Mouse (Mus musculus) thymus, postnatal 4 days (tissue): ENCODE data around the gene Itpr1.
"Not testable (repeated sequence)": the region's sequence is repeated elsewhere in the genome, so short reads cannot be mapped to it uniquely, and the experiment has no call there.

ENCODE experiments used
- DNase-seq: peaks from one replicate; pipeline ENCODE4 v3.0.0; 2021

Itpr1 gene

DNA sequence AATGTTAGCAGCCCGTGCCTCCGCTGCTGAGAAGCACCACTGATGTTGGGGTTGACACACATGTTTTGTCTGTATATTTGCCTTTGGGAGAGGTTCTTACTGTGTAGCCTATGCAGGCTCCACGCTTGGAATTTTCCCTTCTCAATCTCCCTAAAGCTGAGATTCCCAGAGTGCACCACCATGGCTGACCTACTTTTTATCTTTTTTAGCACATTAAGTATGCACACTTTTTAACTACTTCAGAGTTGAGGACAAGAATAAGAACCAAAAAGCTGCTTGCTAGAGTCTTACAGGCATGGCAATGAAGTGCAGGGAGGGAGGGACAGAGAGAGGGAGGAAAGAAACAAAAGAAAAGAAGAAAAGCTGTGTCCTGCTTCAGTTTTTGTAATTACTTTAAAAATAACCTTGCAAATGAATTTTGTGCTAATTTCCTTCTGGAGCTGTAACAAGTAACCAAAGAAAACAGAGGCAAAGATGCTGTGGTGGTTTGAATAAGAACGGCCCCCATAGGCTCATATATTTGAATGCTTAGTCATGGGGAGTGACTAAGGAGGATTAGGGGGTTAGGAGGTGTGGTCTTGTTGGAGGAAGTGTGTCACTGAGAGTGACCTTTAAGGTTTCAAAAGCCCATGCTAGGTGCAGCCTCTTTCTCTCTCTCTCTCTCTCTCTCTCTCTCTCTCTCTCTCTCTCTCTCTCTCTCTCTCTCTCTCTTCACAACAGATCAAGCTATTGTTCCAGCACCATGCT is 344.9 kb downstream of the Itpr1 start:
- DNase-seq: no peak

DNA sequence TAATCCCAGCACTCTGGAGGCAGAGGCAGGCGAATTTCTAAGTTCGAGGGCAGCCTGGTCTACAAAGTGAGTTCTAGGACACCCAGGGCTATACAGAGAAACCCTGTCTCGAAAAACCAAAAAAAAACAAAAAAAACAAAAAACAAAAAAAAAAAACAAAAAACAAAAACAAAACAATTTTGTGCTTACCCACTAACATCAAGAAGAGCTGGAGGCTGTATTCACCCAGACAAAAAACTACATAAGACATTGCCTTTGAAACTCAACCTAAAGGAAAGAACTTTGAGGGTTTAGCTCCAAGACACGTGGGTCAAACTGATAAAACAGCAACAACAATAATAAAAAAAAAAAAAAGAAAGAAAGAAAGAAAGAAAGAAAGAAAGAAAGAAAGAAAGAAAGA is 346.3 kb downstream of the Itpr1 start:
- DNase-seq: not testable (repeated sequence)

DNA sequence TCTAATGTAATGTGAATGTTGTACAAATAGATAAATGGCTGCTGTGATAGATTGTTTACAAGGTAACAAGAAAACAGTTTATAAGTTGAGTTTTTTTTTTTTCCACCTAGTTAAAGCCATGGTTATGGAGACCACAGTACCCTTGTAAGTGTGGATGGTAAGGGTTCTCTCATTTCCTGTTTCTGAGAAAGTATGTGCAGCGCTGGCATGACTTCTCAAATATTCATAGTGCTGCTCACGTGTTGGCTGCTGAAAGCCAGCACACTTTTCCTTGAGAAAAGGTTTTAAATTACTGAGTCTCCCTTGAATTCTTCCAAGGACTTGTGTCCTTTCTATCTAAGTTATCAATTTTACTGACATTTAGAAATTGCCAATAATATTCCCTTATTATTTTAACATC is 350.1 kb downstream of the Itpr1 start:
- DNase-seq: no peak

DNA sequence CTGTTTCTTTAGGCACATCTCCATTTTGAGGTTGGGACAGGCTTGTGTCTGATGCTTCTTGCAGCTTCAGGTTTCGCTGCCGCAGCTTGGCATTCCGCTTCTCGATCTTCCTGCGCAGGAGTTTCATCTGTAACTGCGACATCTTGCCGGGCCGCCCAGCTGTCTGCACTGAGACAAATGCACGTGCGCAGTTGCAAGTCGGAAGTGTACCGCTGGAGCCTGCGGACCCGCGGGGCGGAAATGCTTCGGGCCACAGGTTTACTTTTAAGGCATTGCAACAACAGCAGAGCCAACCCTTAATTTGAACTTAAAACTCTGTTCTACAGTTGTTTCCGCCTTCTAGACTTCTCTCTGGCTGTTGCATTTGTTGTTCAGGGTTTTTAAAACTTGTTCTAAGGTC is 352.6 kb downstream of the Itpr1 start:
- DNase-seq: not testable (repeated sequence)

DNA sequence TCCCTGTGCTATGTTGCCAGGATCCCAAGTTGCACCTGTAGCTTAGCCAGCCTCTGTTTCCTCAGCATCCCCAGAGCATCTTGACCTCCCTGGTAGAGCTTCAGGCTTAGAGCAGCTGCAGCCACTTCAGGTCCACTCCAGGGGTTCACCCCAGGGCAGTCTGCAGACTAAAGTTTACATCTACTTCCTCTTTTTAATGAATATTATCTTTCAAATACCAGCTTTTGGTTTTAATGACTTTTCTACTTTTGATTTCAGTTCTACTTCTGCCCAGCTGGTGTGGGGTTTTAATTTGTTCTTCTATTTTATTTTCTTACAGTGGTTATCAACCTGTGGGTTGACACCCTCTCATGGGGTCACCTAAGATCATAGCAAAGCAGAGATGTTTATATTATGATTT is 353.7 kb downstream of the Itpr1 start:
- no peak for DNase-seq

DNA sequence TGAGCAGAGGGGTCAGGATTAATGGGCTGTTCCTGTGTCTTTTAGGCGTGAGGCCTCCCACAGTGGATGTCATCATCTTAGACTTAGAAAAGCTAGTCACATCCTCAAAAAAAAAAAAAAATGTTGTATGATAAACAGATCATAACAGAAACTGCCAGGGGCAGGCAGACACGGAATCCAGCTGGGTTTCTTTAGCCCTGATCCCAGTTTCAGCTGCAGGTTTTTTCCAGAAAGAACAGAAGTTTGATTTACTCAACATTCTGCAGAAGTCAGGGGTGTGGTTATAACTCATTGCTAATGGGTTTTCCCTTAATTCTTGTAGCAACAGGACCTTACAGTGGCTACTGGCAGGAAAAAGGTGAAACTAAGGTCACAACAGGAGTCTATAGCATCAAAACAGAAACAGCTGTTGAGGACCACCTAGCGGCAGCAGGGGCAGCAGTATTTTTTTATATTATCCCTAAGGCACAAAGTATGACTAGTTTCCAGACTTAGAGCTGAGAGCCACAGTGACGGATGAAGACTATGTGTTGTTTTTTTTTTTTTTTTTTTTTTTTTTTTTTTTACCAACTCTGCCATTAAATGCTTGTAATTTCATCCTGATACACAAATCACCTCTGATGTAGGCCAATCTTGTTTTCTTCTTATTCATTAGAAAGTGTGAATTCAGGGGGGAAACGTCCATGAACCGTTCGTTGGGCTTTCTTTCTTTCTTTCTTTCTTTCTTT is 356.7 kb downstream of the Itpr1 start:
- no peak for DNase-seq

DNA sequence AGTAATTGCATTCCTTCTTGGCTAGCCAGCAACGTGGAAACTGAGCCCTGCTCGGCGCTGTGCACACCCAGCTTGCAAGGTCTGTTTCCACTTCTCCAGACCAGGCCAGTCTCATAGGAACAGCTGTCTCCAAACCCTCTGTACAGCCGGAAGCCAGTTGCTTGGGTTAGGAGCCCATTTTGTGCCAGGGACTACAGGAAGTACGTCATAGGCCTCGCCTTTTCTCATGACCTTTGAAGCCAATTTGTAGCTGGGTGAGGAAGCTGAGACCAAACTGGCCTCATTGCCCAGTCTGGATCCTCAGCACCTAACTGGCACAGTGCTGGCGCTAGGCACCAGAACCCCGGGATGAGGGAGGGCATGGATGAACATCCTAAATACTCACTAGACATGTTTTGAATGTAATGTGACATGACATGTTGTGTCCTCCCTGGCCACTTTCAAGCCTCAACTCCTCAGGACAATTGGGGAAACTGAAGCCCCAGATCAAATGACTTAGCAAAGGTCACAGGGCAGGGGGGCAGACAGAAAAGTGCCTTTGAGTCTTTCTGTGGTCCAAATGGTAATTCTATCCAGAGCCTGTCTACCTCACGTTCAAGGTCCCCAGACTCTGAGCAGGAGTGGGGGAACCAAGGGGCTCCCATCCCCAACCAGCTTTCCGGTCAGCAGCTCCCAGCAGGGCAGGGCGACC is 357.6 kb downstream of the Itpr1 start:
- peak; percentile 15 for DNase-seq

DNA sequence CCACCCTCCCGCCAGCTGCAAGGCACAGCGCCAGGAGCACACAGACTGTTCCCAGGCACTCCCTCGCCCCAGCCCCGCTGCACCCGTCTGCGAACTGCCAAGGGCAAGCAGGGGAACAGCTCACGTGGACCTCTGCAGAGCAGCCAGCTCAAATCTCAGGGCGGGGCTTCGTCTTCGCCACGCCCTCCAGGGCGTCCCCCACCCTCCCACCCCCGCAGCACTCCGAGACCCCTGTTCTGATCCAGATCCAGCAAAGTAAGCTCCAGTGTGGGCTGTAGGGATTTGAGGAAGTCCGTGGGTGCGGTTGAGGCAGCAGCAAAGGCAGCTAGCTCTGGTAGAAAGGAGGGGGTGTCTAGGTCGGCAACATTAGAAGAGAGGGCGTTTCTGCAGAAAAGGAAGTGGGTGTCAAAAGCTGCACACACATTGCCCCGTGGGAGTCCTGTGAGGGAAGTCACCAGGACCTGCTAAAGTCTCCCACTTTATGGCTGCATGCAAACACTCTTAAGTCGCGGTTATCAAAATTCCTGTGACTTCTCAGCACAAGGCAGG is 358.2 kb downstream of the Itpr1 start:
- DNase-seq: peak; percentile 88

DNA sequence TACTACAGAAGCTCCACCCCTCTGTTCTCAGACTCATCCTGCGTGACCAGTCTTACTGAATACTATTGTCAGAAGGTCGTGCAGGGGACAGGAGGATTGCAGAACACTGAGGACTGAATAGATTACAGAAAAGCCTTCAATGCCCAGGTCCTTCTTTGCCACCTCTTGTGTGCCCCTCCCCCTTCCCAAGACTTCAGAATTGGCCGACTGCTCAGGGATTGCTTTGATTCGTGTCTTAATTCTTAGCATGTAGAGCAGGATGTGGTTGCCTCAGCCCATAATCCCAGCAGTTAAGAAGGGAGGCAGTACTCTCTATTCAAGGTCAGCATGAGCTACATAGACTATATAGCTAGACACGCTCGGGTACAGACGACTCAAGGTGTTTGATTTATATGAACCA is 359.8 kb downstream of the Itpr1 start:
- no peak for DNase-seq

DNA sequence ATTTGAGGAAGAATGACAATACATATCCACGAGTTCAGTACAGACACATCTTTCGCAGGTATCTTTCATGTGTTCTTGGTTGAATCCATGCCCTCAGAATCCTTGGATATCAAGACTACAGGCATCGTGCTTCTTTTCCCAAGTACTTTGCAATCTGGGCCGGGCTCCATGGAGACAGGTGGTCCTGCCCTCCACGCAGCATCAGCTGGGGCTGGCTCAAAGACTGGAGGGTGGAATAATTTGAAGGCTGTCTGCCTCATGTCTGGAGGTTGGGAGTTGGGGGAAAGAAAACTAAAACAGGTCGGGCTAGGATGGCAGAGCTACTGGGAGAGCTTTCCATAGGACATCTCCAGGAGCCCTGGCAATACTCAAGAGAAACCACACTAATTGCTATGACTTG is 364.2 kb downstream of the Itpr1 start:
- no peak for DNase-seq

DNA sequence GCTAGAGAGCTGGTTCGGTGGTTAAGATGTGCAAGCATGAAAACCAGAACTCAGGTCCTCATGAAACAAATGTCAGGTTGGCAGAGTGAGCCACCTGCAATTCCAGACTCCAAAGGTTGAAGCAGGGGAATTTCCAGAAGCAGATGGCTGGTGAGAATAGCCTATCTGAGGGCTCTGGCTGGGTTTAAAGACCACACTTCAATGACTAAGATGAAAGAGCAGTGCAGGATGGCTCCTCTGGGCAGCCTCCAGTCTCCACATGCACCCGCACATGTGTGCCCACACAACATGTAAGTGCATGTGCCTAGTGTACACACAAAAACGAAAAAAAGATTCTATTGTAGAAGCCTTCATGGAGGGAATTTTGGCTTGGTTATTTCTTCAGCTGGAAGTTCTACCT is 375.5 kb downstream of the Itpr1 start:
- no peak for DNase-seq

DNA sequence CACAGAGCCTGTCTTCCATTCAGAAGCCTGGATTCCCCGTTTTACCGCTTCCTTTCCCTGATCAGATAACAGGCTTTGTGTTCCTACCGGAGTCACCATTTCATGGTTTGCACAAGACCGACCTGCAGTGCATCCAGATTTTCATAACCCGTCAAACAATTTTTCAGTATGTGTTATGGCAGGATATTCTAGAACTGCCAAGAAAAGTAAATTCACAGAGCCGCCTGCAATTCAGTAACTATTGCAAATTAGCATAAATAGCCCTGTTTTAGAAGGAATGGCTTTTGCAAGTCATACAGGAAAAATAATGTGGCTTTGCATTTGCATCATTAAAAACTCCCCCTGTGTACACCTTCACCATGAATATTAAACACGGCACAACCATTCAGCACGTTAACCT is 379.3 kb downstream of the Itpr1 start:
- DNase-seq: no peak

DNA sequence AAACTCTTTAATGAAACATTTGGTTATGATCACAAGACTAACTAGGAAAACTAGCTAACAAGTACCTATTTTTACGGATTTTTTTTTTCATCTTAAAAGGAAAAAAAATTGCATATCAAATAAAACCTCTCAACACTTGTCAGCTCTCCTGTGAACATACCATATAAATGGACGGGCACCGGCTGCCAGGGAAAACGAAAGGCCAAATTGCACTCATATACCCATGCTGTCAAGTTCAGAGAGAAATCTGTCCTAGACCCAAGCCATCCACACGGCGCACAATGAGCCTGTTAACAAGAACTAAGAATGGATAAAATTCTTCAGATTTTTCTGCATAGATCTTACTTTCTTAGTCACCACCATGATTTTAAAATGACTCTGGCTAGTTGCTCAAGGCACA is 379.7 kb downstream of the Itpr1 start:
- no peak for DNase-seq

DNA sequence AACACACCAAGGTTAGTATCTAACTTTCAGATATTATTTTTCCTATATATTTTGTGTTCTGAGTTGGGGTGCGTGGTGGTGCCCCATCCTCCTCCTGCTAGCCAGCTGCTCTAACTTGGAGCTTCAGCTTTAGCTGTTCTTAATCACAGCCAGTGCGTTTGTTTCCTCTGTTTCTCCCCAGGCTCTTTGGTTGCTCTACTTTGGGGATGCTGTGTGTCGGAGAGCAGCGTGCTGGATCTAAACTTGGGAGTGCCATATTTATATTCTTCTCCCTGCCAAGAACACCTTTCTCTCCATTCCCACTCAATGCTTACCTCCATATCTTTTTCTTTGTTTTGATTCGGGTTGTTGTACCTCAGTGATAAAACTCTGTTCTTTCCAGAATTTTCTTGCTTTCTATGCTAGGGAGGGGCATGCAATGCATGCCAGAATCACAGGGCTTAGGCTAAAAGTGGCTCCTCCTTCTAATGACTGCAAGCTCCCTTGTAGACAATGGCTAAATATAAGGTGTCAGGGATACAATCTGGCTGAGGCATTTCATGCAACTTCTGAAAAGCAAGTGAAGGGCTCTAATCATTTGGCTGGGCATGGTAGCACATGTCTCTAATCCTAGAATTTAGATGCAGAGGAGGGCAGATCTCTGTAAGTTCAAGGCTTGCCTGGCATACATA is 381.4 kb downstream of the Itpr1 start:
- no peak for DNase-seq

DNA sequence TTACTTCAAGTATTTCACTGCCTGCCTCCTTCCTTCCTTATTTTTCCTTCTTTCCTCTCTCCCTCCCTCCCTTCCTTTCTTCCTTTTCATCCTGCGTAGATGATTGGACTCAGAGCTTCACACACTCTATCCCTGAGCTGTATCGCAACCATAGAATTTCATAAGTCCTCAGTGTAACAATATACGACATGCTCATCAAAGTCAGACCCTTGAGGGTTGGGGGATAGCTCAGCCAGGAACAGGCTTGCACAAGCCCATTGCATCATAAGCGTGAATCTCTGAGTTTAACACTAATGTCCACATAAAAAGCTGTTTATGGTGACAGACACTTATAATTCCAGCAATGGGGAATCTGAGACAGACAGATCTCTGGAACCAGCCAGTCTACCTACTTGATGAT is 385.8 kb downstream of the Itpr1 start:
- no peak for DNase-seq

DNA sequence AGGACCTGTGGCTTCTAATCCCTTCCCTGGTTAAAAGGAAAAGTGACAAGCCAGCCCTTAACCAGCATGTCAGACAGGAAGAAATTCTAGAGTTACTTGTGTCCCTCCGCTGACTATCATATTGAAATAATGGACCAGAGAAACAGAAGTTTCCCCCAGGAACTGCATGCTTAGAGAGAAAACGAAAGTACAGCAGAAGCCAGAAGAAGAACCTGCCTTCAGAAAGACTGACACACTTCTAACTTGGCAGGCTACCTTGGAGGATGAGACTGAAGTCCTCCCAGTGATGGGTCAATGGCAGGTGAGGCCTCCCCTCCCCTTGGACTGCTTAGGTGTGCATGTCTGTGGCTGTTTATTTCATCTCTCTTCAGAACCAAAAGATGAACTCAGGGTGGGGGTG is 386.4 kb downstream of the Itpr1 start:
- DNase-seq: no peak
